ENCODE assay signal across 17 mouse cellular contexts in genomic region chr14:64517584-64518195, GRCm38 (mm10).
"Had no signal": no experiment of that assay in that cellular context is flagged by ENCODE, and none has a peak within 500 bp of the region (broad histone marks: within the 10 kb centered on the region; RNA-seq: fewer than 3 reads in every experiment).

No protein-coding gene starts in this region.

- H3K4me3 ChIP-seq: kidney, embryonic 15.5 days; limb, embryonic 12.5 days; limb, embryonic 15.5 days; stomach, embryonic 15.5 days had no signal

- DNase-seq: kidney, adult 11 months; kidney, adult 8-10 months; kidney, postnatal 10 days; kidney, postnatal 36 days; left cerebral cortex, postnatal 4 days; liver, postnatal 0 days; lung, embryonic 14.5 days; midbrain, embryonic 14.5 days; right cerebral cortex, postnatal 25 days; spleen, adult 18-20 months; thymus, postnatal 25 days had no signal

- H3K27ac ChIP-seq: kidney, embryonic 15.5 days; limb, embryonic 12.5 days; limb, embryonic 15.5 days; liver, embryonic 14.5 days; macrophage; stomach, embryonic 15.5 days had no signal

- H3K4me1 ChIP-seq: kidney, embryonic 15.5 days; limb, embryonic 12.5 days; limb, embryonic 15.5 days; stomach, embryonic 15.5 days had no signal
